Mouse (Mus musculus) ES-E14 (cell line): ENCODE measurements around the gene Arf4.

Experiments used
- CHD2 ChIP-seq: IDR thresholded peaks from 2 replicates; pipeline ENCODE4 v1.6.1; 2014; ENCODE audit warnings: mild to moderate bottlenecking, low read depth, low read length, inconsistent platforms
- MAFK ChIP-seq: IDR thresholded peaks from 2 replicates; pipeline ENCODE4 v1.6.1; 2014; ENCODE audit warnings: mild to moderate bottlenecking, low read depth, low read length, inconsistent platforms; ENCODE audit not compliant: insufficient read depth
- ZNF384 ChIP-seq: IDR thresholded peaks from 2 replicates; pipeline ENCODE4 v1.6.1; 2012; ENCODE audit warnings: low read depth, low read length, inconsistent platforms

DNA sequence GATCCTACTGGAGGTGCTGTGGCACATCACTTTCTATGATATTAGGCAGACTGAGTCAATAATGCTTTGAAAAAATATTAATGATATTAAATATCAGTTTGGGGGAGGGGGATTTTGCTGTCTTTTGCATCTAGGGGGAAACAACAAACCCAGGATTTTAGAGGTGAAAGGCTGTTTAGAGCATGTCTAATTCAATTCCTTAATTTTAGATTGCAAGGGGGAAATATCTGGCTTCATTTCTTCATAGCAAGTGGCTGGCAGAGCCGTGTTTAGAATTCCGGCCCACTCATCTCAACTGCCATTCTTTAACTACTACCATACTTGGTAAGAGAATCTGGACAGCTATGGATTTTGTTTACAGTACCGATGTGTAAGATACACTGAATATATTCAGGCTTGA lies 55.1 kb downstream of the Arf4 start, which contains the start of gene Dnah12:
- TF ChIP-seq ZNF384 (no peak), MAFK (no peak), CHD2 (no peak)
